In genomic region chr13:71157656-71158299, GRCm38 (mm10) we compare ENCODE assay signal across 12 mouse cellular contexts.
A peak's percentile ranks its signal among the peaks of the same experiment; 100 is the strongest.
DNase-seq lines count a peak whose midpoint lies in the region; ATAC-seq lines count a peak whose summit lies in the region.
"Had no signal": no experiment of that assay in that cellular context is flagged by ENCODE, and none has a peak within 500 bp of the region (broad histone marks: within the 10 kb centered on the region; RNA-seq: fewer than 3 reads in every experiment).

No protein-coding gene starts in this region.

- H3K9ac ChIP-seq in hindbrain, embryonic 16.5 days (ENCODE audit: low read depth, low read length) = no peak overlapping the region
- H3K9ac ChIP-seq: limb, embryonic 15.5 days had no signal

- H3K27ac ChIP-seq in hindbrain, embryonic 16.5 days (ENCODE audit: low read depth, low read length) = no peak overlapping the region
- H3K27ac ChIP-seq in limb, embryonic 10.5 days = no peak overlapping the region
- H3K27ac ChIP-seq: limb, embryonic 15.5 days; macrophage had no signal

- no peaks in the 10 kb centered on the region for H3K9me3 ChIP-seq in hindbrain, embryonic 16.5 days (ENCODE audit: control insufficient read depth, low read length)
- no peaks in the 10 kb centered on the region for H3K9me3 ChIP-seq in limb, embryonic 10.5 days (replicated peaks)
- H3K9me3 ChIP-seq: limb, embryonic 15.5 days had no signal

- intact Hi-C loops in left cerebral cortex, postnatal 4 days (cut with DNase I) = no loop called here

- no peaks in the 10 kb centered on the region for H3K36me3 ChIP-seq in hindbrain, embryonic 16.5 days (ENCODE audit: control insufficient read depth, insufficient read depth, low read length)
- no peaks in the 10 kb centered on the region for H3K36me3 ChIP-seq in limb, embryonic 10.5 days
- H3K36me3 ChIP-seq: limb, embryonic 15.5 days had no signal

- peak overlapping the region; percentile 46 for H3K4me2 ChIP-seq in hindbrain, embryonic 16.5 days (ENCODE audit: low read length)
- H3K4me2 ChIP-seq: limb, embryonic 15.5 days had no signal

- ATAC-seq in hindbrain, embryonic 16.5 days = peak; percentile 48; the same call in 1 of the 2 replicates
- no peak for ATAC-seq in activated CD4-positive, CD25-positive, alpha-beta regulatory T cell, adult 4 months

- peaks cover 7% of the 10 kb centered on the region; the same call in 1 of the 2 replicates for H3K4me1 ChIP-seq in hindbrain, embryonic 16.5 days (ENCODE audit: control insufficient read depth, insufficient read depth, low read depth, low read length)
- H3K4me1 ChIP-seq in limb, embryonic 10.5 days = no peaks in the 10 kb centered on the region
- H3K4me1 ChIP-seq: limb, embryonic 15.5 days had no signal

- WGBS in hindbrain, embryonic 16.5 days = 21% methylated on average over 14 of the region's 14 CpGs
- 77% methylated on average over 14 of the region's 14 CpGs for WGBS in limb, embryonic 10.5 days

- DNase-seq in embryo, embryonic 11 days = peak; percentile 41
- DNase-seq in embryo, embryonic 10 days (ENCODE audit: low spot score) = no peak
- peak; percentile 58 for DNase-seq in left cerebral cortex, postnatal 4 days
- no peak for DNase-seq in left cerebral cortex, adult 9 months (ENCODE audit: low spot score in 2 of 2)
- DNase-seq in retina, postnatal 1 day = peak; percentile 40
- no peak for DNase-seq in limb, embryonic 10.5 days (ENCODE audit: low spot score)
- DNase-seq: adrenal gland, postnatal 14 days; cerebellum, adult 9-11 months had no signal

- H3K27me3 ChIP-seq in hindbrain, embryonic 16.5 days (replicated peaks; ENCODE audit: control insufficient read depth, insufficient read depth, low read length) = no peaks in the 10 kb centered on the region
- H3K27me3 ChIP-seq in limb, embryonic 10.5 days (ENCODE audit: low read depth, poor library complexity, severe bottlenecking) = no peaks in the 10 kb centered on the region
- H3K27me3 ChIP-seq: limb, embryonic 15.5 days had no signal

- H3K4me3 ChIP-seq in hindbrain, embryonic 16.5 days (ENCODE audit: low read length) = no peak overlapping the region; the same call in 1 of the 2 replicates
- H3K4me3 ChIP-seq in limb, embryonic 10.5 days = no peak overlapping the region
- H3K4me3 ChIP-seq: limb, embryonic 15.5 days had no signal

Comparison
In these comparisons a context has a peak if more than half of its experiments do, and no peak if none do; other contexts are left out.
1. DNase-seq: peak in embryo, embryonic 11 days (single experiment), left cerebral cortex, postnatal 4 days (single experiment) and retina, postnatal 1 day (single experiment); none in embryo, embryonic 10 days (single experiment), left cerebral cortex, adult 9 months (0 of 2) and limb, embryonic 10.5 days (single experiment).